Mouse (Mus musculus): ENCODE results near the gene Aknad1. TPM values are rescaled to one million over a fixed set of nuclear protein-coding genes. Genes with fewer than 3 reads are reported as not detected.

Aknad1 gene
- total RNA-seq, 2 experiments from 2014 or later = not detected

- DNase-seq (ENCODE audit: low spot score in 2 of 2) = no peak
- intact Hi-C loops (cut with DNase I) = no loop called here
These were observed 91.0 kb downstream of the Aknad1 start for GRCm38 (mm10) chr3:108830493-108830892.

- intact Hi-C loops (cut with DNase I) = no loop called here
- DNase-seq (ENCODE audit: low spot score in 2 of 2) = no peak
These were observed 92.3 kb downstream of the Aknad1 start for GRCm38 (mm10) chr3:108831750-108832149.

Other genes with a start within 250 kb of the Aknad1 start
- gene 1700013F07Rik, start 205.5 kb upstream of the Aknad1 start, total RNA-seq (2021) = 1 to 10 TPM; 1.9 to 2.7 TPM
- gene 5330417C22Rik, start 203.1 kb upstream of the Aknad1 start, total RNA-seq (2021) = 10 to 100 TPM; 34.2 to 37.8 TPM
- 10 to 100 TPM; 43.2 to 44.7 TPM for gene Tmem167b, start 177.2 kb upstream of the Aknad1 start, total RNA-seq (2021)
- gene Taf13, start 168.0 kb upstream of the Aknad1 start, total RNA-seq (2021) = 10 to 100 TPM; 24.3 to 27.1 TPM
- 100 to 1,000 TPM; 126 TPM for gene Wdr47, start 148.4 kb upstream of the Aknad1 start, total RNA-seq (2021)
- gene Clcc1, start 85.7 kb upstream of the Aknad1 start, total RNA-seq (2021) = 10 to 100 TPM; 29.9 to 33.1 TPM
- gene Gpsm2, start 17.3 kb upstream of the Aknad1 start, total RNA-seq (2021) = 10 to 100 TPM; 12.7 to 15.3 TPM
- gene Stxbp3, start 100.9 kb downstream of the Aknad1 start, total RNA-seq (2021) = 10 to 100 TPM; 22.4 to 23.7 TPM
- not detected for gene Fndc7, start 150.3 kb downstream of the Aknad1 start, total RNA-seq (2021)
- gene Prpf38b, start 172.1 kb downstream of the Aknad1 start, total RNA-seq (2021) = 10 to 100 TPM; 28.0 to 54.5 TPM
- gene Henmt1, start 200.2 kb downstream of the Aknad1 start, total RNA-seq (2021) = 1 to 10 TPM; 1.3 to 2.3 TPM
- not detected for gene Gm9857, start 200.8 kb downstream of the Aknad1 start, total RNA-seq (2021)

All from left cerebral cortex, postnatal 36 days (tissue).